Comparison of ENCODE assay signal across 17 mouse cellular contexts in the genomic region with DNA sequence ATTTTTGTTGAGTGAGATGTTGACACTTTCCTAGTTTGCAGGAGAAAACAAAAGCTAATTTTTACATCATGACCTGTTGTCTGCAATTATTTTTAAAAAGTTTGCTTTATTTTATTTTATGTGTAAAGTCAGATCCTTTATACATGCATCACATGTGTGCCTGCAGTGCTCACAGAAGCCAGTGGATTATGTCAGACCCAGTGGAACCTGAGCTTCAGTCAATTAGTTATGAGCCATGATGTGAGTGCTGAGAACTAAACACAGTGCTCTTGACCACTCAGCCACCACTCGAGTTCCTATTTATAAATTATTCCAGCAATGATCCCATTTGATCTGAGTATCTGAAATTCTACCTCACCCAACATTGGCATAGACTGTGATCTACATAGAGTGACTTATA.
"Had no signal": no experiment of that assay in that cellular context is flagged by ENCODE, and none has a peak within 500 bp of the region (broad histone marks: within the 10 kb centered on the region; RNA-seq: fewer than 3 reads in every experiment).

No protein-coding gene starts in this region.

- H3K9ac ChIP-seq: lung, embryonic 15.5 days; midbrain, embryonic 13.5 days; midbrain, embryonic 15.5 days; neural tube, embryonic 12.5 days; stomach, embryonic 15.5 days had no signal

- H3K4me1 ChIP-seq: lung, embryonic 15.5 days; megakaryocyte, embryonic 14.5 days; midbrain, embryonic 13.5 days; midbrain, embryonic 15.5 days; neural tube, embryonic 12.5 days; stomach, embryonic 15.5 days had no signal

- H3K9me3 ChIP-seq: lung, embryonic 15.5 days; megakaryocyte, embryonic 14.5 days; midbrain, embryonic 13.5 days; midbrain, embryonic 15.5 days; neural tube, embryonic 12.5 days; stomach, embryonic 15.5 days had no signal

- ATAC-seq: lung, postnatal 0 days; midbrain, embryonic 13.5 days; midbrain, embryonic 15.5 days had no signal

- H3K27ac ChIP-seq: lung, embryonic 15.5 days; macrophage; midbrain, embryonic 13.5 days; midbrain, embryonic 15.5 days; neural tube, embryonic 12.5 days; stomach, embryonic 15.5 days; stomach, postnatal 0 days had no signal

- H3K27me3 ChIP-seq: lung, embryonic 15.5 days; megakaryocyte, embryonic 14.5 days; midbrain, embryonic 13.5 days; midbrain, embryonic 15.5 days; neural tube, embryonic 12.5 days; stomach, embryonic 15.5 days had no signal

- H3K36me3 ChIP-seq: lung, embryonic 15.5 days; midbrain, embryonic 13.5 days; midbrain, embryonic 15.5 days; neural tube, embryonic 12.5 days; stomach, embryonic 15.5 days had no signal

- H3K4me3 ChIP-seq: lung, embryonic 15.5 days; megakaryocyte, embryonic 14.5 days; midbrain, embryonic 13.5 days; midbrain, embryonic 15.5 days; neural tube, embryonic 12.5 days; stomach, embryonic 15.5 days had no signal

- DNase-seq: lung, adult 2 months; lung, postnatal 14 days; lung, postnatal 36 days; right cerebral cortex, postnatal 14 days; thymus, adult 2 months; thymus, postnatal 25 days; thymus, postnatal 4 days had no signal

- H3K4me2 ChIP-seq: lung, embryonic 15.5 days; midbrain, embryonic 11.5 days; midbrain, embryonic 13.5 days; midbrain, embryonic 15.5 days; neural tube, embryonic 12.5 days; stomach, embryonic 15.5 days had no signal
